Mouse (Mus musculus) cerebellum, adult 11-12 months (tissue): ENCODE results near the gene Atraid.
A peak's percentile ranks its signal among the peaks of the same experiment; 100 is the strongest.

ENCODE experiments used
- DNase-seq: peaks from one replicate; pipeline ENCODE4 v3.0.0; 2022

The Atraid gene

GRCm38 (mm10) chr5:31054261-31055215 lies 6.4 kb downstream of the Atraid start, which contains the start of gene Cad:
TSS of gene Cad (plus strand) at chr5:31054780.
- DNase-seq = peak; percentile 93

- no peak for DNase-seq
These were observed 7.4 kb downstream of the Atraid start for GRCm38 (mm10) chr5:31055216-31056140.

GRCm38 (mm10) chr5:31069810-31070209 lies 21.7 kb downstream of the Atraid start:
- no peak for DNase-seq

- no peak for DNase-seq
These were observed 22.9 kb downstream of the Atraid start for GRCm38 (mm10) chr5:31071059-31071458.

GRCm38 (mm10) chr5:31071821-31072220 lies 23.7 kb downstream of the Atraid start:
- DNase-seq = no peak

- DNase-seq = no peak
These were observed 25.1 kb downstream of the Atraid start for GRCm38 (mm10) chr5:31073176-31073575.

- no peak for DNase-seq
These were observed 28.2 kb downstream of the Atraid start for GRCm38 (mm10) chr5:31076346-31076745.

- DNase-seq = no peak
These were observed 32.1 kb downstream of the Atraid start for GRCm38 (mm10) chr5:31080059-31080794.

- DNase-seq = no peak
These were observed 32.7 kb downstream of the Atraid start for GRCm38 (mm10) chr5:31080795-31081164.

GRCm38 (mm10) chr5:31081386-31081785 lies 33.3 kb downstream of the Atraid start:
- no peak for DNase-seq

- DNase-seq = no peak
These were observed 34.2 kb downstream of the Atraid start for GRCm38 (mm10) chr5:31082355-31082754.

- DNase-seq = no peak
These were observed 35.0 kb downstream of the Atraid start for GRCm38 (mm10) chr5:31082935-31083625.

GRCm38 (mm10) chr5:31083949-31084348 lies 35.8 kb downstream of the Atraid start:
- DNase-seq = no peak

- no peak for DNase-seq
These were observed 38.5 kb downstream of the Atraid start for GRCm38 (mm10) chr5:31086606-31087005.

- no peak for DNase-seq
These were observed 39.0 kb downstream of the Atraid start for GRCm38 (mm10) chr5:31087131-31087530.

GRCm38 (mm10) chr5:31092231-31092975 lies 44.3 kb downstream of the Atraid start:
- DNase-seq = no peak

- no peak for DNase-seq
These were observed 45.3 kb downstream of the Atraid start for GRCm38 (mm10) chr5:31093151-31094041.

- DNase-seq = no peak
These were observed 46.1 kb downstream of the Atraid start for GRCm38 (mm10) chr5:31094100-31094798.
